Mouse (Mus musculus) heart, adult 2 months (tissue): ENCODE measurements around the gene Kcnip3. TPM values are rescaled to one million over a fixed set of nuclear protein-coding genes. Genes with fewer than 3 reads are reported as not detected.

Source experiments
- DNase-seq, 2 experiments: peaks; one replicate each; pipeline ENCODE4 v3.0.0; 2021
- H3K27ac ChIP-seq: fragments of 200-600 bp; 2 replicates; pipeline ENCODE4 v1.8.1; 2022
- H3K27me3 ChIP-seq: fragments of 200-500 bp; 2 replicates; pipeline ENCODE4 v1.6.1; 2012; ENCODE audit warnings: mild to moderate bottlenecking, low read length, inconsistent platforms, mixed read lengths; ENCODE audit not compliant: control insufficient read depth, insufficient read depth
- H3K36me3 ChIP-seq: fragments of 200-500 bp; 2 replicates; pipeline ENCODE4 v1.6.1; 2012; ENCODE audit warnings: low read length, inconsistent platforms; ENCODE audit not compliant: control insufficient read depth, insufficient read depth
- H3K4me1 ChIP-seq: fragments of 200-500 bp; 2 replicates; pipeline ENCODE4 v1.6.1; 2011; ENCODE audit warnings: low read length; ENCODE audit not compliant: control insufficient read depth, insufficient read depth
- H3K4me3 ChIP-seq: fragments of 200-600 bp; 2 replicates; pipeline ENCODE4 v1.8.1; 2022
- H3K79me2 ChIP-seq: fragments of 200-500 bp; replicated peaks from 2 replicates; pipeline ENCODE4 v1.6.1; 2012; ENCODE audit warnings: mild to moderate bottlenecking, inconsistent platforms, low read length, moderate library complexity, mixed read lengths; ENCODE audit not compliant: control insufficient read depth, insufficient read depth
- H3K9ac ChIP-seq: fragments of 200-500 bp; 2 replicates; pipeline ENCODE4 v1.6.1; 2012; ENCODE audit warnings: low read depth, mild to moderate bottlenecking, control low read depth, inconsistent platforms, low read length, mixed read lengths
- CTCF ChIP-seq: fragments of 200-600 bp; IDR thresholded peaks from 2 replicates; pipeline ENCODE4 v1.8.1; 2022; ENCODE audit warnings: antibody characterized with exemption, mild to moderate bottlenecking, moderate library complexity
- EP300 ChIP-seq: fragments of 200-500 bp; IDR thresholded peaks from 2 replicates; pipeline ENCODE4 v1.6.1; 2011; ENCODE audit warnings: low read depth, low read length, control low read depth; ENCODE audit not compliant: insufficient read depth
- POLR2A ChIP-seq: fragments of 200-500 bp; IDR thresholded peaks from 2 replicates; pipeline ENCODE4 v1.6.1; 2011; ENCODE audit warnings: mild to moderate bottlenecking, low read depth, low read length, control low read depth; ENCODE audit not compliant: insufficient read depth
- WGBS: fragments of 180-500 bp; shearing (Covaris S2); methylation state at CpG from one replicate; pipeline ENCODE4 v1.1.7; 2018; 5-methylcytosine and 5-hydroxymethylcytosine counted together
- intact Hi-C: fragments of 180-260 bp; cut with DNase I; formaldehyde crosslinking; loops from one replicate; pipeline ENCODE4 v1.15.1; 2025
- polyA plus RNA-seq: library from polyadenylated mRNA; depleted of rRNA; stranded (reverse); fragments of >200 nt; gene quantifications from 2 replicates; pipeline ENCODE4 v1.2.3, GENCODE M21; 2012
- total RNA-seq, 2 experiments: library from RNA; stranded (reverse); gene quantifications; 2 replicates each; pipeline ENCODE4 v1.2.3; 2021

Kcnip3 gene
- total and polyA plus RNA-seq, 3 experiments: 1.1 to 1.3 (median 1.2) TPM

- WGBS: 66% methylated on average over 5 of the region's 5 CpGs
- H3K4me3 ChIP-seq: no peak overlapping the region
These were observed 26.6 kb upstream of the Kcnip3 start for GRCm38 (mm10) chr2:127548342-127549074.

GRCm38 (mm10) chr2:127541697-127542096, 19.8 kb upstream of the Kcnip3 start:
- H3K27ac ChIP-seq: no peak overlapping the region
- H3K4me1 ChIP-seq: no peaks in the 10 kb centered on the region
- TF ChIP-seq EP300: no peak
- TF ChIP-seq CTCF: no peak
- TF ChIP-seq POLR2A: no peak
- peaks cover 4% of the 10 kb centered on the region for H3K27me3 ChIP-seq
- no peaks in the 10 kb centered on the region for H3K79me2 ChIP-seq
- intact Hi-C loops: no loop called here
- WGBS: 79% methylated on average over 2 of the region's 2 CpGs
- DNase-seq: no peak
- H3K4me3 ChIP-seq: no peak overlapping the region
- no peaks in the 10 kb centered on the region for H3K36me3 ChIP-seq
- no peak overlapping the region for H3K9ac ChIP-seq

More at GRCm38 (mm10) chr2:127548342-127549074, 26.6 kb upstream of the Kcnip3 start:
- Histone ChIP-seq H3K79me2 (no peaks in the 10 kb centered on the region), H3K27ac (no peak overlapping the region), H3K4me1 (no peaks in the 10 kb centered on the region), H3K9ac (no peak overlapping the region), H3K27me3 (no peaks in the 10 kb centered on the region; the same call in 1 of the 2 replicates), H3K36me3 (no peaks in the 10 kb centered on the region)
- intact Hi-C loops: no loop called here
- no peak for DNase-seq
- TF ChIP-seq EP300: no peak
- no peak for TF ChIP-seq POLR2A

- Histone ChIP-seq H3K9ac (no peak within 1 kb of the TSS), H3K27ac (no peak within 1 kb of the TSS), H3K4me1 (no peaks in the 10 kb centered on the region), H3K79me2 (no peaks in the 10 kb centered on the region), H3K4me3 (no peak within 1 kb of the TSS), H3K36me3 (no peaks in the 10 kb centered on the region), H3K27me3 (peaks cover 4% of the 10 kb centered on the region)
- 3% methylated on average over 29 of the region's 29 CpGs for WGBS
- intact Hi-C loops: no loop called here
- no peak for DNase-seq
- no peak for TF ChIP-seq EP300
- no peak for TF ChIP-seq CTCF
- TF ChIP-seq POLR2A: no peak
These were observed 19.3 kb upstream of the Kcnip3 start, which contains the start of gene Prom2 for GRCm38 (mm10) chr2:127541185-127541584. TSS of gene Prom2 (minus strand) at chr2:127541467.

- H3K4me3 ChIP-seq: no peak overlapping the region
- DNase-seq: no peak
- 24% methylated on average over 4 of the region's 4 CpGs for WGBS
- no peak overlapping the region for H3K27ac ChIP-seq
- intact Hi-C loops: no loop called here
- no peaks in the 10 kb centered on the region for H3K4me1 ChIP-seq
- H3K79me2 ChIP-seq: no peaks in the 10 kb centered on the region
- no peak overlapping the region for H3K9ac ChIP-seq
- no peak for TF ChIP-seq POLR2A
- no peak for TF ChIP-seq EP300
- TF ChIP-seq CTCF: peak; percentile 44
- no peaks in the 10 kb centered on the region for H3K36me3 ChIP-seq
- H3K27me3 ChIP-seq: peaks cover 4% of the 10 kb centered on the region
These were observed 17.6 kb upstream of the Kcnip3 start for GRCm38 (mm10) chr2:127539494-127539893.

- peaks cover 4% of the 10 kb centered on the region for H3K27me3 ChIP-seq
- DNase-seq: no peak
- intact Hi-C loops: no loop called here
These were observed 15.7 kb upstream of the Kcnip3 start for GRCm38 (mm10) chr2:127537548-127537947.

GRCm38 (mm10) chr2:127535363-127535762, 13.5 kb upstream of the Kcnip3 start:
- Histone ChIP-seq H3K27me3 (no peaks in the 10 kb centered on the region; the same call in 1 of the 2 replicates), H3K36me3 (no peaks in the 10 kb centered on the region), H3K4me3 (no peak overlapping the region), H3K27ac (no peak overlapping the region), H3K9ac (no peak overlapping the region), H3K79me2 (no peaks in the 10 kb centered on the region), H3K4me1 (no peaks in the 10 kb centered on the region)
- TF ChIP-seq EP300 (no peak), CTCF (no peak), POLR2A (no peak)
- intact Hi-C loops: no loop called here
- WGBS: 67% methylated on average over 9 of the region's 9 CpGs
- DNase-seq: no peak

More at GRCm38 (mm10) chr2:127537548-127537947, 15.7 kb upstream of the Kcnip3 start:
- WGBS: 39% methylated on average over 3 of the region's 3 CpGs
- Histone ChIP-seq H3K9ac (no peak overlapping the region), H3K27ac (no peak overlapping the region), H3K4me1 (no peaks in the 10 kb centered on the region), H3K79me2 (no peaks in the 10 kb centered on the region), H3K4me3 (no peak overlapping the region), H3K36me3 (no peaks in the 10 kb centered on the region)
- no peak for TF ChIP-seq EP300
- TF ChIP-seq POLR2A: no peak
- no peak for TF ChIP-seq CTCF
